Mouse (Mus musculus) adrenal gland, postnatal 10 days (tissue): ENCODE data around the gene Shld1. TPM values are rescaled to one million over a fixed set of nuclear protein-coding genes. Genes with fewer than 3 reads are reported as not detected.

Source experiments
- total RNA-seq, 2 experiments: library from RNA; stranded (reverse); gene quantifications; 2 replicates each; pipeline ENCODE4 v1.2.3; 2021

The Shld1 gene
- total RNA-seq, 2 experiments from 2014 or later, result 7.6 to 9.9 TPM

Other genes with a start within 250 kb of the Shld1 start
- 10 to 100 TPM; 32.5 to 46.9 TPM for gene Gpcpd1, start 99.2 kb upstream of the Shld1 start, total RNA-seq
- gene Chgb, start 94.3 kb downstream of the Shld1 start, total RNA-seq, result 100 to 1,000 TPM; 890 to 974 TPM
- gene Trmt6, start 129.1 kb downstream of the Shld1 start, total RNA-seq, result 10 to 100 TPM; 15.4 to 19.4 TPM
- 1 to 10 TPM; 4.8 to 5.8 TPM for gene Mcm8, start 129.2 kb downstream of the Shld1 start, total RNA-seq
- gene Crls1, start 159.7 kb downstream of the Shld1 start, total RNA-seq, result 100 to 1,000 TPM; 109 to 121 TPM
- gene Lrrn4, start 194.0 kb downstream of the Shld1 start, total RNA-seq, result 1 to 10 TPM; 4.3 to 5.5 TPM